Mouse (Mus musculus) CD8-positive naive resting alpha-beta T cell, adult 2 months (primary cell): ENCODE measurements around the gene Gpc2.

ENCODE experiments used
- DNase-seq, 2 experiments: peaks; one replicate each; pipeline ENCODE4 v3.0.0; 2022; ENCODE audit warnings: low read depth in 2 of 2, low spot score in 2 of 2

The Gpc2 gene

DNA sequence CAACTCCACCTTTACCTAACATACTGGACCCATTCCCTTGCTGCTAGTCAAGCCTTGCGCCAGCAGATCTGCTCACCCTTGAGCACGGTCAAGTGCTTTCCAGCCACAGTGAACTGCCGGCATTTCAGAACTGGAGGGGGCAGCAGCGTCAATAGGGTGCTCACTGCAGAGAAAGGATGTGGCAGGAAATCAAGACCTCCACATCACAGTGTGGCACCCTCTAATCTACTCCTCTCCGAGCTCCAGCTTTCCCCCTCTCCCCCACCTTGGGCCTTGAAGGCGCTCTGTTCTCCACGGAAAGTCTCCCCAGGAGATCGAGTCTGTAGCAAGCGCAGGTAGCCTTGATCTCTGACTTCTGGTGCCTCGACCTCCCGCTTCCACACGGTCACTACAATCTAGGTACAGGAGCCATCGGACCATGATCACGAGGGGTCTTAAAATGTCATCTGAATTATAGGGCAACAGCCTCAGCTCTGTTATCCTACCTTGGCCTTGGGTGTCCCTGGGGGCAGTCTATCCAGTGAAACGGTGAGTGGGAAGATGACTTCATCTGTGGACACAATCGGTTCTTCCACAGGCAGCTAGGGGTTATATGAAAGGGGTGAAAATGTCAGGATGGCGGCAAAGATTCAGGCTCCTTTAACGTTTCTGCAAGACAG is 17.1 kb downstream of the Gpc2 start:
- DNase-seq, result no peak

GRCm38 (mm10) chr5:138262001-138262400 is 17.8 kb downstream of the Gpc2 start:
- DNase-seq, result no peak

DNA sequence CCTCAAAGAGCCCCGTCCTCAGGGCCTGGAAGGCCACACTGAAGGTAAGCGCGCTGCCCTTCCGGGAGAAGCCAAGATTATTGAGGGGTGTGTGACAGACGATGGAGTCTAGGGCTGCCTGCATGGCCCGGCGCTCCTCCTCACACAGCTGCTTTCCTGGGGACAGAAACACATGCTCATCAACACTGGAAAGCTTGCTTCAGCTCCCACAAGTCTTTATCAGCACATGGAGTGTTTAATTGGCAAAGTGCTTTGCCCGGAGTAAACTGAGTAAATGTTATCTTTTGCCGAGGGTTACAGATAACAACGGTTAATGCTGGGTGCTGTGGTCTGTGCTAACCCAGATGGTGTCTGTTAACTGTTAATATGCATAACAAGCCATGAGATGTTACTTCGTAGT is 19.0 kb downstream of the Gpc2 start:
- DNase-seq, result no peak

GRCm38 (mm10) chr5:138260051-138260450 is 19.8 kb downstream of the Gpc2 start:
- DNase-seq, result no peak

DNA sequence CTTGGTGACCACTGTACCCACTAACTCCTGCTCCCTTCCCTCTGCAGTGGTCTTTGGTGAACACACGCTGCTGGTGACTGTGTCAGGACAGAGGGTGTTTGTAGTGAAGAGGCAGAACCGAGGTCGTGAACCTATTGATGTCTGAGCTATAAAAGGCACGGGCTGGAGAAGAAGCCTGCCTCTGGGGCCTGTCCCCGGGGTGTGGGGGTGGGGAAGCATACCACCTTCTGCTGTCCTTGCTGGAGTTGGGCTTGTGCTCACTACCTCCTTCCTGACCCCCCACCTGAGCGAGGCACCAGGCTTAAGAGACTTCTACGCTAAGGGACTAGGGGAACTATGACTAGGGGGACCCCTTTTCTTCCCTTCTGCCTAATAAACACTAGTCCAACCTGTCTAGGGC is 20.8 kb downstream of the Gpc2 start:
- DNase-seq, result no peak

- no peak for DNase-seq
Observed at GRCm38 (mm10) chr5:138258542-138258941, 21.3 kb downstream of the Gpc2 start.

DNA sequence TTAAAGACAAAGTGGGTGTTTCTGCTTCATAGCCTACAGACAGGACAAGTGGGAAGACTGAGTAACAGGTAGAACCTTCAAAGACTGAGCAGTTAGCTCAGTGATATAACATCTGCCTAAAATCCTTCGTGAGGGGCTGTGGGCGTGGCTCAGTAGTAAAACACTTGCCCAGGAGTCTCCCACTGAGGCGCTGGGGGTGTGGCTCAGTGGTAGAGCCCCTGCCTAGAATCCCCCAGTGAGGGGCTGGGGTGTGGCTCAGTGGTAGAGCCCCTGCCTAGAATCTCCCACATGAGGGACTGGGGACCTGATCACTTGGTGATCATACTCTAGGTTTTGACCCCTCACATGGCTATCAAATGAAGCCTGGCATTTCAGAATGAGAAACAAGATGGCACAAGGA is 21.7 kb downstream of the Gpc2 start:
- DNase-seq, result no peak

DNA sequence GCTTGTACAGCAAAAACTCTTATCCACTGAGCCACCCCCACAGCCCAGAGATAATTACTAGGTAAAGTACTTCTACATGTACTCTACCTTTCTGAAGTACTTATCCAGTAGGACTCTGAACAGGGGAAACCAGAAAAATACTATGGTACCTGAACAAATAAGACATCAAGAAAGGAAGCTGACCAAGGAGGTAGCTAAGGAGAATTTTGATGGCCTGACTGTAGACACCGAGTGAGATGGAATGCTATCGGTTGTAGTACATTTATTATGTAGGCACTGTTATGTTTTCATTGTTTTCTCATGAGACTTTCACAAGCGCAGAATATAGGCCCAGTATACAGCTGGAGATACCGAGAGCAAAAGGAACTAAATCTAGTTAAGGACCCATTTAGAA is 22.2 kb downstream of the Gpc2 start:
- no peak for DNase-seq

- DNase-seq, result peak in 1 of 2 experiments; percentile 39
Observed at GRCm38 (mm10) chr5:138256966-138257584, 22.7 kb downstream of the Gpc2 start.

GRCm38 (mm10) chr5:138256094-138256467 is 23.7 kb downstream of the Gpc2 start:
- DNase-seq, result no peak

- DNase-seq, result peak; percentile 87 to 89
Observed at GRCm38 (mm10) chr5:138255353-138256093, 24.3 kb downstream of the Gpc2 start, which contains the start of gene Lamtor4. Gene Lamtor4 (plus strand): TSS chr5:138255482.

DNA sequence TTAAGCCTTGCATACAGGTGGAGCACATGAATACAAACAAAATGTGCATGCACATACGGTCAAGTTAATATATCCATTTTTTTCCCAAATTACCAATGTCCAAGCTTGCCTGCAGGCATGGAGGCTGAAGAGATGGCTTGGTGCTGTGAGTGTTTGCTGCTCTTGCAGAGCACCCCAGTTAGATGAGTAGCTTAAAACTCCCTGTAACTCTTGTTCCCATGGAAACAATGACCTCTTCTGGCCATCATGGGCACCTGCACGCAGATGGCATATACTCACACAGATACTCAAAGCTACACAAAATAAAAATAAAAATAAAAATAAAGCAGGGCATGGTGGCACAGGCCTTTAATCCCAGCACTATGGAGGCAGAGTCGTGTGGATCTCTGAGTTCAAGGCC is 26.7 kb downstream of the Gpc2 start:
- no peak for DNase-seq

- DNase-seq, result no peak
Observed at GRCm38 (mm10) chr5:138251144-138251543, 28.7 kb downstream of the Gpc2 start.

- no peak for DNase-seq
Observed at GRCm38 (mm10) chr5:138241511-138241910, 38.3 kb downstream of the Gpc2 start.

GRCm38 (mm10) chr5:138234224-138234623 is 45.6 kb downstream of the Gpc2 start:
- DNase-seq, result no peak

DNA sequence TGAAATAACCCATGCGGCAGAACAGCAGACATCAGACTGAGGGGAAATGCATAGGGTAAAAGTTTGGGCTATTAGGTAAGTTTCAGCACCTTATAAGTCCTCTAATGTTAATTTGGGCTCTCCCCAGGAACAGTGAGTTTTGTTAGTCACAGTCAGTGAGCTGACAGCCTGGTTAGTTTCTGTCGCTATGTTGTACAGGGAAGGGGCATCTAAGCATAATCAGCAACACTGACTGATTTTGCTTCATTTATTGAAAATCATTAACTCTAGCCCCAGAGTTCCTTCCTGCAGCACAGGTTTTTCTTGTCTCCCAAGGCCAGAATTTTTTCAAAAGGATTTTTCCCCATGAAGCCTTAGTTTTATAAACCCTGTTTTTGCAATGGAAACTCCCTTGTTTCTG is 46.0 kb downstream of the Gpc2 start:
- no peak for DNase-seq

GRCm38 (mm10) chr5:138229511-138229910 is 50.3 kb downstream of the Gpc2 start:
- DNase-seq, result no peak

GRCm38 (mm10) chr5:138228026-138228425 is 51.8 kb downstream of the Gpc2 start:
- peak in 1 of 2 experiments; percentile 33 for DNase-seq

DNA sequence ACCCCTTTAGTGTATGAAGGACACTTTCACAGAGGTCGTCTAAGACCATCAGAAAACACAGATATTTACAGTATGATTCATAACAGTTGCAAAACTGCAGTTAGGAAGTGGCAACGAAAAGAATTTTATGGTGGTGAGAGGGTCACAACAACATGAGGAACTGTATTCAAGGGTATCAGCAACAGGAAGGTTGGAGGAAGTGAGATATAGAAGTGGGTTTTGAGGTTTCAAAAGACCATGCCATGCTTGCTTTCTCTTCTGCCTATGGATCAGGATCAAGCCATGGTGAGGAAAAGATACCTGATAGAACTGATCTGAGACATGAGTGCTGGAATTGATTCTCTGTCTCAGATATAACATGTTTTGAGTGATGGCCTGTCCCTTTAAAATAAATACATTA is 52.4 kb downstream of the Gpc2 start:
- DNase-seq, result no peak

DNA sequence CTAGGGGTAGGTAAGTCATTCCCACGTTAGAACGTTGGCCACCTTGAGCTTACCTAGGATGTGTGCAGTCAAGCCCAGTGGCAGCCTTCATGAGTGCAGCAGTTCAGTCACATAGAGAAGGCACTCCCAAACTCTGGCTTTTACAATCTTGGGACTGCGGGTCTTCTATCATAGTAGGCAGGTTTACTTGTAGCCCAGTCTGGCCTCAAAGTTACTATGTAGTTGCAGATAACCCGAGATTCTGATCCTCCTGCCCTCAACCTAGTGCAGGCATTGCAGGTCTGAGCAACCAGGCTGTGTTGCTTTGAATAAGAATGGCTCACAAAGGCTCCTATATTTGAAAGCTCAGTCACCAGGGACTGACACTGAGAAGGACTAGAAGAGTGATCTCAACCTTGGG is 53.3 kb downstream of the Gpc2 start:
- DNase-seq, result no peak

DNA sequence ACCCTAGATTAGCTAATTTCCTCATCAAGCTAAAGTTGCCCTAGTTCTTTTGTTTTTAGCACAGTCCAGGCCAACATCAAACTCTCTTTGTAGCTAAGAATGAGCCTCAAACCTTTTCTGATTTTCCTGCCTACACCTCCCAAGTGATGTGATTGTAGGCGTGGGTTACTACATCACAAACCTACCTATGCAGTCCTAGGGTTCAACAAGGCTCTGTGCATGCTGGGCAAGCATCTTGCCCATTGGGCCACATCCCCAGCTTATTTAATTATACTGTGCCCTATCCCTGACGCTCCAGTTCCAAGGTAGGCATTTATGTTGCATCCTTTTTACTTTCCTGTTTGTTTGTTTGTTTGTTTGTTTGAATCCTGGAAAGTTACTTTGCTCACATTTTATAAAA is 54.1 kb downstream of the Gpc2 start, which contains the start of gene Nxpe5:
TSS of gene Nxpe5 (plus strand) at position 199 of the 400 bp plus-strand sequence.
- DNase-seq, result no peak
